Mouse (Mus musculus): ENCODE measurements around the gene Tmem139. TPM values are rescaled to one million over a fixed set of nuclear protein-coding genes. Genes with fewer than 3 reads are reported as not detected.

The Tmem139 gene
- polyA plus RNA-seq, 1 experiment from 2014 or later: 0.12 TPM

DNA sequence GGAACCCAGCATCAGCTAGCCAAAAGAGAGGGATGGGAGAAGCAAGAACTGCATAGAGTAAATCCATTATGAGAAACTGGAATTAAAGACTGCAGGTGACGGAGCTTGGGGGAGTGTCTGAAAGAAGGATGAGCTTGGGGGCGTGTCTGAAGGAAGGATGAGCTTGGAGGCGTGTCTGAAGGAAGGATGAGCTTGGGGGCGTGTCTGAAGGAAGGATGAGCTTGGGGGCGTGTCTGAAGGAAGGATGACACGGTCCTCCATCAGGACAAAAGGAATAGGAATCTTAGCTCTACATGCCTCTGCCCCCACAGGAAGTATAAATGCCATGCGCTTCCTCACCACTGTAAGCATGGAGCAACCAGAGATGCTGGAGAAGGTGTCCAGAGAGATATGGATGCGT, 14.6 kb upstream of the Tmem139 start:
- H3K9ac ChIP-seq: no peak overlapping the region
- peaks cover 22% of the 10 kb centered on the region for H3K4me1 ChIP-seq (replicated peaks)
- 0 out of 2 replicates have a peak, but pooled peaks cover 4% of the 10 kb centered on the region for H3K27me3 ChIP-seq
- H3K4me3 ChIP-seq (replicated peaks): no peak overlapping the region
- WGBS (ENCODE audit: insufficient replicate concordance): 16% methylated on average over 8 of the region's 8 CpGs
- peak overlapping the region; percentile 90 for H3K4me2 ChIP-seq
- DNase-seq (peak; percentile 53), ATAC-seq (ENCODE audit: low read depth) (no peak)
- no peaks in the 10 kb centered on the region for H3K36me3 ChIP-seq
- no peak overlapping the region for H3K27ac ChIP-seq
- H3K9me3 ChIP-seq (replicated peaks): no peaks in the 10 kb centered on the region

DNA sequence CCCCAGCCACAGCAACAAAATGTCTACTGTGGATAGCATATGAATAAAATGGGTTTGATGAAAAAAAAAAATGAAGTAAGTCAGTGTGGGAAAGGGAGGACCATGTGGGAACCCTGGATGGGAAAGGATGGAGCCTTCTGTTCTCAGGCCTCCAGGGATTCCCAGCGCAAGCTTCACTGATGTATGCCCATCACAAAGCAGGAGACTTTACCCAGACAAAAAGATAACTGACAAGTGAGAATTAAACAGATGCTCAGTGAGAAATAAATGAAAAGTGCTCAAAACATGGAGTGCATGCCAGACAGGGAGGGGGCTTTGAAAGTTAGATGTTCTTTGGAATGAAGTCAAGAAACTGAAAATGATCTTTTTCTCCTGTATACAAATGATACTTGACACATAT, 13.8 kb upstream of the Tmem139 start:
- Histone ChIP-seq H3K9ac (no peak overlapping the region), H3K4me3 (replicated peaks) (no peak overlapping the region), H3K27ac (no peak overlapping the region), H3K4me1 (replicated peaks) (peaks cover 22% of the 10 kb centered on the region), H3K9me3 (replicated peaks) (no peaks in the 10 kb centered on the region), H3K36me3 (no peaks in the 10 kb centered on the region), H3K4me2 (no peak overlapping the region), H3K27me3 (0 out of 2 replicates have a peak, but pooled peaks cover 4% of the 10 kb centered on the region)
- no peak for DNase-seq
- WGBS (ENCODE audit: insufficient replicate concordance): 83% methylated on average over 1 of the region's 1 CpGs
- no peak for ATAC-seq (ENCODE audit: low read depth)

DNA sequence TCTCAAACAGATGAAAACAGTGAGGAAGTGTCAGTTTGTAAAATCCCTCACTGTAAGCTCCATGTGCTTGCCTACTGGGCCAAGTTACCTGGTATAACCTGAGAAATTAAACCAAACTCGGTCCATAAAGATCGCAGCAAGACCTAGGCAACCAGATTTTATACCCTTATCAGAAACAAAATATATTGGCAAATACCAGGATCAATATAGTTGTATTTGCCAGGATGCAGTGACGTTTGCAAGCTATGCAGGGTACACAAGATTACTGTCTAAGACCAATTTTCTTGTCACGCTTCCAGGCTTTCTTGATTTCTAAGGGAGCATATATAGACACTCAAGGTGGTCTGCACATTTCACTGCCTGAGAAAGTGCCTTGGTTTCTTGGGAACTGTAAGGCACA, 10.0 kb upstream of the Tmem139 start:
- Histone ChIP-seq H3K27me3 (0 out of 2 replicates have a peak, but pooled peaks cover 3% of the 10 kb centered on the region), H3K4me1 (replicated peaks) (peaks cover 8% of the 10 kb centered on the region), H3K36me3 (no peaks in the 10 kb centered on the region), H3K27ac (no peak overlapping the region), H3K4me3 (replicated peaks) (no peak overlapping the region), H3K9ac (no peak overlapping the region), H3K9me3 (replicated peaks) (no peaks in the 10 kb centered on the region), H3K4me2 (no peak overlapping the region)
- WGBS (ENCODE audit: insufficient replicate concordance): 65% methylated on average over 4 of the region's 4 CpGs
- no peak for DNase-seq
- ATAC-seq (ENCODE audit: low read depth): no peak

DNA sequence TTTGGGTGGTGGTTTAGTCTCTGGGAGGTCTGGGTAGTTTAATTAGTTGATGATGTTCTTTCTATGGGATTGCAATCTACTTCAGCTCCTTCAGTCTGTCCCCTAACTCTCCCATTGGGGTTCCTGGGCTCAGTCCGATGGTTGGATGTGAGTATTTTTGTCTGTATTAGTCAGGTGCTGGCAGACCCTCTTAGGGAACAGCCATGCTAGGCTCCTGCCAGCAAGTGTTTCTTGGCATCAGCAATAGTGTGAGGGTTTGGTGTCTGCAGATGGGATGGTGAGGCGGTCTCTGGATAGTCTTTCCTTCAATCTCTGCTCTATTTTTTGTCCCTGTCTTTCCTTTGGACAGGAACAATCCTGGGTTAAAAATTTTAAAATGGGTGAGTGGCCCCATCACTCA, 8.7 kb upstream of the Tmem139 start:
- Histone ChIP-seq H3K4me1 (replicated peaks) (peaks cover 12% of the 10 kb centered on the region), H3K9ac (no peak overlapping the region), H3K4me3 (replicated peaks) (no peak overlapping the region), H3K4me2 (no peak overlapping the region), H3K27me3 (no peaks in the 10 kb centered on the region), H3K36me3 (no peaks in the 10 kb centered on the region), H3K27ac (no peak overlapping the region), H3K9me3 (replicated peaks) (no peaks in the 10 kb centered on the region)
- ATAC-seq (ENCODE audit: low read depth) (no peak), DNase-seq (no peak)
- WGBS (ENCODE audit: insufficient replicate concordance): 66% methylated on average over 2 of the region's 2 CpGs

DNA sequence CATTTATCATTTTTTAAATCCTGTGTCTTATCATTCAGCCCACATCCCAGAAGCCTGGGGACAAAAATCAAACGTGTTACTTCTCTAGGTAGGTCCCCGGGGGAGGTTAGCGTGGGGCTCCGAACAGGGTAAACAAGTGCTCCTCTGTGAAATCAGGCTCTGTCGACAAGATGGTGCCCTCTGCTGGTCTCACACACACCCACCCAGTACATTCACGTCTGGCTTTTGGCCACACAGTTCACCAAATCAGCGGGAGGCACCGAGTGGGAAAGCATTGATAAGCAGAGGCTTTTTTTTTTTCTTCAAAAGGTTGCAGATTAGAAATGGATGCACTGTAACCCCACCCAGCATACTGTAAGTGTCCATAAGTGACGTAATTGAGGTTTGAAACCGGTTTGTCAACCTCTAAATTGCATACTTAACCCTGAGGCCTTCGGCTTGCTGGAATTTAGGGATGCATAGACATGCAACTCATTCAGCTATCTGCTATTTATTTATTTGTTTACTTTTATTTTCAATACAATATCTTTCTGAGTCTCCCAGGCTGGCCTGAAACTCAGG, 4.4 kb upstream of the Tmem139 start:
- peak overlapping the region; percentile 35; the same call in 1 of the 2 replicates for H3K4me2 ChIP-seq
- 12% methylated on average over 11 of the region's 11 CpGs for WGBS (ENCODE audit: insufficient replicate concordance)
- peak; percentile 92 for ATAC-seq (ENCODE audit: low read depth)

DNA sequence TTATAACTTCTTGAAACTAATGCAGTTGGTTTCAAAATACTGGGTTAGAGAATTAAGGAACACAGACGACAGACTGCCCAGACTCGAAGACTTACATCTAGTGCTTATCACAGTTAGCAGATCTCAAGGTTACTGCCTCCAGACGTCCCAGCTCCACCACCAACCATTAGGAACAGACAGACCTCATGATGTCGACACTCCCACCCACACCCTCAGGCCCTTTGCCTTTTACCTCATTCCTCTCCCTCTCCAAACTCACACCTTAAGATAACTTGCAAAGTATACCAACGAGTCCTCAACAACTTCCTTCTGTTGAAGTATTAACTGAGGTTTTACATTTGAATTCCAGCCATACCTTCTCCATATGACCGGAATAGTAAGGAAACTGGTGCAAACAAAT, 1.3 kb upstream of the Tmem139 start:
- WGBS (ENCODE audit: insufficient replicate concordance): 27% methylated on average over 6 of the region's 6 CpGs
- ATAC-seq (ENCODE audit: low read depth) (no peak), DNase-seq (no peak)
- no peak overlapping the region for H3K9ac ChIP-seq
- H3K27me3 ChIP-seq: no peaks in the 10 kb centered on the region
- H3K4me3 ChIP-seq (replicated peaks): no peak overlapping the region
- H3K36me3 ChIP-seq: no peaks in the 10 kb centered on the region
- H3K4me2 ChIP-seq: no peak overlapping the region
- H3K27ac ChIP-seq: no peak overlapping the region
- no peaks in the 10 kb centered on the region for H3K9me3 ChIP-seq (replicated peaks)
- H3K4me1 ChIP-seq (replicated peaks): peaks cover 30% of the 10 kb centered on the region

More for the DNA sequence above, 4.4 kb upstream of the Tmem139 start:
- Histone ChIP-seq H3K4me1 (replicated peaks) (peaks cover 21% of the 10 kb centered on the region), H3K27me3 (no peaks in the 10 kb centered on the region), H3K9ac (no peak overlapping the region), H3K4me3 (replicated peaks) (no peak overlapping the region), H3K27ac (no peak overlapping the region), H3K9me3 (replicated peaks) (no peaks in the 10 kb centered on the region), H3K36me3 (no peaks in the 10 kb centered on the region)
- peak; percentile 64 for DNase-seq

DNA sequence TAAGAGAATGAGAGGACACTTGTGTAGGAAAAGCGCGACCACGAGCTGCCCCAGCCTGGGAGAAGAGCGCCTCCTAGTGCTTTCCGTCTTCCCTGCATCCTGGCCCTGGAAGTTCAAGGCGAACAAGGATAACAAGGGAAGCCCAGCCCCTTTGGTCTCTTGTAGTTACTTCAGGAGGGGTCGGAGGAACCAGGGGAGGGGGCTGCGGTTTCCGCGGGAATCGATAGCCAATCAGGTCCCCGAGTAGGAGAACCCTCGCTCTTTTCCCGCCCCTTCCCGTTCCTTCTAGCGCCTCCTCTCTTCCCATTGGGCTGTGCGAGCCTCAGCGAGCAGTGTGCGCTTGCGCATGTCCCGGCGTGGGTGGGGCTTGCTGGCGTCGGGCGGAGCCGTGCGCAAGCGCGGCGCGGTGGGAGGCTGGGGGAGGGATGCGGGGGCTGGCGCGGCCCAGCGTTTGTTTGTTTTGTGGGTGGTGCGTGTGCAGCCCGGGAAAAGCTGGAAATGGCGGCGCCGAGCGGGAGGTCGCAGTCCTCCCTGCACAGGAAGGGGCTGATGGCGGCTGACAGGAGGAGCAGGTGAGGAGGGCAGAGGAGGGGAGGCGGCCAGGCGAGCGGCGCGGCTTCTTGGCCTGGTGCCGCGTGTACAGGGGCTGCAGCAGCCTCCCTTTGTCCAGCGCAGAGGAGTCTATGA, 3.0 kb downstream of the Tmem139 start, which contains the start of gene Casp2:
Casp2 (plus strand) TSS at position 360 of the 687 bp plus-strand sequence.
- no peaks in the 10 kb centered on the region for H3K27me3 ChIP-seq
- H3K4me3 ChIP-seq (replicated peaks): peak within 1 kb of the TSS; percentile 85
- DNase-seq: peak; percentile 95
- peak within 1 kb of the TSS; percentile 82 for H3K4me2 ChIP-seq
- peaks cover 27% of the 10 kb centered on the region for H3K36me3 ChIP-seq
- no peaks in the 10 kb centered on the region for H3K9me3 ChIP-seq (replicated peaks)
- ATAC-seq (ENCODE audit: low read depth): peak; percentile 98
- under 1% methylated on average over 50 of the region's 51 CpGs for WGBS (ENCODE audit: insufficient replicate concordance)
- peaks cover 43% of the 10 kb centered on the region for H3K4me1 ChIP-seq (replicated peaks)
- peak within 1 kb of the TSS; percentile 88 for H3K27ac ChIP-seq
- H3K9ac ChIP-seq: peak within 1 kb of the TSS; percentile 91

DNA sequence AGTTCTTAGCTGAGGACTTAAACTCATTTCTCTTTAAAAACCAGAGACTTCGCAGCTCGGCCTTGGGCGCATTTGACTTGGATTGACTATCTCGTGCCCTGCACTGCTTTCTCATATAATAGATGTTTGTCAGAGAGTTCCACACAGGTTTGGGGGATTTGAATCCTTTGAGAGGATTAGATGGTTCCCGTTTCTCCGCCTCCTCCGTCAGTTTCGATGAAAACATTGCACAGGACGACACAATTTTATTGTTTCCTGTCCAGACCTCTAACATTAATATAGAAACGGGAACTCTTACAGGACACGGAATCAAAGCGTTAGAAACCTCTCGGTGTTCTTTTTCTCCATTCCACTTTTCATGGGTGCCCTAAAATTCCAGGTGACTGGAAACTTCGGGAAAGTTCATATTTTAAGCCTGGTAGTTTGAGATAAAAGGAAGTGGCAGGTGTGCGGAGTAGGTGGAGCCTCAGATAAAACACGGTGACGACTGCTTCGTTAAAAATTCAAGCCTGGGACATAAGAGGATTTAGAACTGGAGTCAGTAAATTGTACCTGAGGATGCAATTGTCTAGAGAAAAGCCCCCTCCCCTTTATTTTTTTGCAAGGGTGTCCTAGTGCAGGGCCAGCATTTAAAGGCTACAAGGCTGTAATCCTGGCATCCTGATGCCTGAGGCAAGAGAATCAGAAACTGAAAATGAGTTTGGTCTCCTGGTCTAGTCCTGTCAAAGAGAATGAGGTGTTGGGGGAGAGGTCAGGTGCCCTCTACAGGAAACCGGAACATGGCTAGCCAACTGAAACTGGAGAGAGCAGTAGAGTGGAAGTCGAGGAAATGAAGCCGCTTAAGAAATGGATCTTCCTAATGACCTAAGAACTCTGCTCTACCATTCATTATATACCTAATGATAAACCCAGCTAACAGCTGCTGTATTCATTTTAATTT, 3.9 kb downstream of the Tmem139 start:
- Histone ChIP-seq H3K27ac (peak overlapping the region; percentile 88), H3K27me3 (no peaks in the 10 kb centered on the region), H3K9me3 (replicated peaks) (no peaks in the 10 kb centered on the region), H3K4me1 (replicated peaks) (peaks cover 45% of the 10 kb centered on the region), H3K4me2 (peak overlapping the region; percentile 82), H3K36me3 (peaks cover 36% of the 10 kb centered on the region), H3K9ac (peak overlapping the region; percentile 91), H3K4me3 (replicated peaks) (peak overlapping the region; percentile 85)
- WGBS (ENCODE audit: insufficient replicate concordance): under 1% methylated on average over 21 of the region's 21 CpGs
- DNase-seq (peak; percentile 45), ATAC-seq (ENCODE audit: low read depth) (no peak)

DNA sequence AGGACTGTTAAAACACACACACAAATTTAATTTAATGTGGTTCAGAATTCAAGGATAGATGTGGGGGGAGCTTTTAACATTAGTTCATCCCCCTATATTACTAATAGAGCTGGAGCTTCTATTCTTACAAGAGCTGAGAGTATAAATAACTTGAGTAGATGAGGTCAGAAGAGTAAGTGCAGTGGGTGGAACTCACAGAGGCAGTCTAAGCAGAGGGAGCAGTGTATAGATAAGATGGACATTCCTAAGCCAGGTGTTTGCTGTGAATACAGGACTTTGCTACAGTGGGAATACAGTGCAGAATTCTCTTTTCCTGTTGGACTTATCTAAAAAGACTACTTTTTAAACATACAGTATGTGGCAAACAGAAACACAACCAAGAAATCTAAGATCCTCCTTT, 9.0 kb downstream of the Tmem139 start:
- Histone ChIP-seq H3K4me3 (replicated peaks) (no peak overlapping the region), H3K4me1 (replicated peaks) (peaks cover 30% of the 10 kb centered on the region), H3K27me3 (no peaks in the 10 kb centered on the region), H3K36me3 (peaks cover 78% of the 10 kb centered on the region), H3K4me2 (no peak overlapping the region), H3K27ac (no peak overlapping the region), H3K9me3 (replicated peaks) (no peaks in the 10 kb centered on the region), H3K9ac (no peak overlapping the region)
- DNase-seq (no peak), ATAC-seq (ENCODE audit: low read depth) (no peak)

DNA sequence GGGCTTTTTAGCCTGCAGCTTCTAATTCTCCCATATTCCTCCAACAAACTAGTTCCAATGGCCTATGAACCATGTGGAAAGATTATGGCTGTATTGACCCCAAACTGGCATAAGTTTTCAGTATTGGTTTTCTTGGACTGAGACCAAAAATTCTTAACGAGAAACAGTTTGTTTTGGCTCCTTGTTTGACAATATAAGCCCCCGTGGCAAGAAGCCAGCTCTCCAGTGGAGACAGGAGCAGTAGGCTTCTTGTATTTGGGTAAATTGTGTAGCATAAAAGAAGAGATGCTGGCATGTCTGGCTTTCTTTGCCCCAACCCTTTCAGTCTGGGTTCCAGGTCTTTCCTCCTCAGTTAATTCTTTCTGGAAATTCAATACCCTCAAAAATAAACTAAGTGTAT, 14.4 kb downstream of the Tmem139 start:
- no peaks in the 10 kb centered on the region for H3K9me3 ChIP-seq (replicated peaks)
- H3K27me3 ChIP-seq: no peaks in the 10 kb centered on the region
- no peak overlapping the region for H3K27ac ChIP-seq
- no peak overlapping the region for H3K4me3 ChIP-seq (replicated peaks)
- H3K4me1 ChIP-seq (replicated peaks): no peaks in the 10 kb centered on the region
- WGBS (ENCODE audit: insufficient replicate concordance): 86% methylated on average over 2 of the region's 2 CpGs
- H3K9ac ChIP-seq: no peak overlapping the region
- H3K4me2 ChIP-seq: no peak overlapping the region
- peaks cover 89% of the 10 kb centered on the region for H3K36me3 ChIP-seq
- ATAC-seq (ENCODE audit: low read depth) (no peak), DNase-seq (no peak)

DNA sequence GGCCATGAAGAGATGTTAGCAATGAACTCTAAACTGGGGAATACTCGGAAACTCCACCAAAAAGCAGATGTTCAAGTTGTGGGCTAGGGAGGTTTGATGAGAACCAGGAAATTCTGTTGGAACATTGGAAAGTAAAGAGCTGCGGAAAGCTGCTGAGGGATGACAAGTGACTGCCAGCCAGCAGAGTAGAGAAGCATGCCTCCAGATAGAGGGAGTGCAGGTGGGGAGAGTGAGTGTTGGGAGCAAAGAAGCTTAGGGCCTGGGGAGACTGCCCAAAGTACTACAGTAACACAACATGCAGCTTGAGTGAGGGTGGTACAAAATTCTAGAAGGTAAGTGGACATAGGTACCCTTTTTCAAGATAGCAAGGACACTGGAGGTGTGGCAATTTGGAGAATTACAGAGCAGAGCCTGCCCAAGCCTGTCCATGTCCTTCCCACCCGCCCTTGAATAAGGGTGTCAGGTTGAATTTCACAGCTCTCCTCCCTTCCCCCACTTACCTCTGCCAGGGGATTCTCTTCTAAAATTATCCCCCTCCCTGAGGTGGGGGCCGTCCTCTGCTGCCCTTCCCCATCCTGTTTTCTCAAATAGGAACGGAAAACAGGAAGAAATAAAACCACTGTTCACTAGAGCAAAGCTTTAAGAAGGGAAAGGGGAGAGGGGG, 21.2 kb downstream of the Tmem139 start:
- ATAC-seq (ENCODE audit: low read depth): peak; percentile 12; the same call in 1 of the 2 replicates
- 59% methylated on average over 5 of the region's 5 CpGs for WGBS (ENCODE audit: insufficient replicate concordance)
- H3K27me3 ChIP-seq: no peaks in the 10 kb centered on the region
- no peaks in the 10 kb centered on the region for H3K4me1 ChIP-seq (replicated peaks)
- H3K4me2 ChIP-seq: no peak overlapping the region
- no peak overlapping the region for H3K4me3 ChIP-seq (replicated peaks)
- H3K9me3 ChIP-seq (replicated peaks): no peaks in the 10 kb centered on the region
- no peak for DNase-seq
- no peak overlapping the region for H3K27ac ChIP-seq
- no peak overlapping the region for H3K9ac ChIP-seq
- H3K36me3 ChIP-seq: peaks cover 64% of the 10 kb centered on the region
